Comparison of ENCODE assay signal across 9 mouse cellular contexts in genomic region chr2:172547807-172548586, GRCm38 (mm10). TPM values are rescaled to one million over a fixed set of nuclear protein-coding genes. Genes with fewer than 3 reads are reported as not detected.
DNase-seq lines count a peak whose midpoint lies in the region; ATAC-seq lines count a peak whose summit lies in the region.
"Had no signal": no experiment of that assay in that cellular context is flagged by ENCODE, and none has a peak within 500 bp of the region (broad histone marks: within the 10 kb centered on the region; RNA-seq: fewer than 3 reads in every experiment).

No protein-coding gene starts in this region.

- H3K4me2 ChIP-seq in heart, embryonic 12.5 days: peak overlapping the region; percentile 45
- 0 out of 2 replicates have a peak overlapping the region, but pooled peaks have one; percentile 7 for H3K4me2 ChIP-seq in midbrain, embryonic 11.5 days
- no peak overlapping the region for H3K4me2 ChIP-seq in midbrain, embryonic 16.5 days (ENCODE audit: low read length)
- H3K4me2 ChIP-seq in forebrain, embryonic 16.5 days (ENCODE audit: low read length): peak overlapping the region; percentile 38
- H3K4me2 ChIP-seq in stomach, embryonic 16.5 days (ENCODE audit: low read depth, low read length): peak overlapping the region; percentile 39

- no peak overlapping the region for H3K9ac ChIP-seq in heart, embryonic 12.5 days
- H3K9ac ChIP-seq in midbrain, embryonic 11.5 days (ENCODE audit: low read length): no peak overlapping the region
- no peak overlapping the region for H3K9ac ChIP-seq in midbrain, embryonic 16.5 days (ENCODE audit: low read depth, low read length)
- H3K9ac ChIP-seq in forebrain, embryonic 16.5 days (replicated peaks; ENCODE audit: low read depth, low read length): no peak overlapping the region
- H3K9ac ChIP-seq in stomach, embryonic 16.5 days (ENCODE audit: low read length): no peak overlapping the region

- WGBS in heart, embryonic 12.5 days: 2% methylated on average over 27 of the region's 27 CpGs
- WGBS in midbrain, embryonic 11.5 days: 1% methylated on average over 27 of the region's 27 CpGs
- 1% methylated on average over 25 of the region's 27 CpGs for WGBS in midbrain, embryonic 16.5 days
- 9% methylated on average over 27 of the region's 27 CpGs for WGBS in forebrain, embryonic 16.5 days
- 6% methylated on average over 27 of the region's 27 CpGs for WGBS in stomach, embryonic 16.5 days

- peaks cover 93% of the 10 kb centered on the region for H3K27me3 ChIP-seq in heart, embryonic 12.5 days (replicated peaks)
- peaks cover 91% of the 10 kb centered on the region for H3K27me3 ChIP-seq in midbrain, embryonic 11.5 days (ENCODE audit: control insufficient read depth, insufficient read depth, low read length)
- H3K27me3 ChIP-seq in midbrain, embryonic 16.5 days (ENCODE audit: control insufficient read depth, insufficient read depth, low read depth, low read length): peaks cover 57% of the 10 kb centered on the region
- H3K27me3 ChIP-seq in forebrain, embryonic 16.5 days (replicated peaks; ENCODE audit: control insufficient read depth, insufficient read depth, low read length): peaks cover 46% of the 10 kb centered on the region
- H3K27me3 ChIP-seq in stomach, embryonic 16.5 days (ENCODE audit: control insufficient read depth, insufficient read depth, low read length): peaks cover 94% of the 10 kb centered on the region

- no peak overlapping the region for H3K27ac ChIP-seq in heart, embryonic 12.5 days (ENCODE audit: poor library complexity, severe bottlenecking)
- H3K27ac ChIP-seq in midbrain, embryonic 11.5 days (ENCODE audit: low read depth, low read length): no peak overlapping the region
- no peak overlapping the region for H3K27ac ChIP-seq in midbrain, embryonic 16.5 days (ENCODE audit: low read length)
- H3K27ac ChIP-seq in forebrain, embryonic 16.5 days (ENCODE audit: low read length): no peak overlapping the region
- no peak overlapping the region for H3K27ac ChIP-seq in stomach, embryonic 16.5 days (ENCODE audit: low read length)

- no peak for ATAC-seq in heart, embryonic 12.5 days (ENCODE audit: insufficient number of reproducible peaks, low FRiP score)
- no peak for ATAC-seq in midbrain, embryonic 11.5 days (ENCODE audit: low FRiP score)
- ATAC-seq in midbrain, embryonic 16.5 days: no peak
- no peak for ATAC-seq in forebrain, embryonic 16.5 days
- no peak for ATAC-seq in stomach, embryonic 16.5 days (ENCODE audit: insufficient read depth, low FRiP score)

- H3K4me1 ChIP-seq in heart, embryonic 12.5 days (replicated peaks): peaks cover 44% of the 10 kb centered on the region
- peaks cover 33% of the 10 kb centered on the region for H3K4me1 ChIP-seq in midbrain, embryonic 11.5 days (ENCODE audit: control insufficient read depth, insufficient read depth, low read length)
- peaks cover 4% of the 10 kb centered on the region; the same call in 1 of the 2 replicates for H3K4me1 ChIP-seq in midbrain, embryonic 16.5 days (ENCODE audit: control insufficient read depth, insufficient read depth, low read length)
- peaks cover 50% of the 10 kb centered on the region for H3K4me1 ChIP-seq in forebrain, embryonic 16.5 days (replicated peaks; ENCODE audit: control insufficient read depth, insufficient read depth, low read length)
- H3K4me1 ChIP-seq in stomach, embryonic 16.5 days (ENCODE audit: control insufficient read depth, insufficient read depth, low read length): peaks cover 8% of the 10 kb centered on the region; the same call in 1 of the 2 replicates

- H3K36me3 ChIP-seq in heart, embryonic 12.5 days: no peaks in the 10 kb centered on the region
- no peaks in the 10 kb centered on the region for H3K36me3 ChIP-seq in midbrain, embryonic 11.5 days (ENCODE audit: control insufficient read depth, insufficient read depth, low read length)
- H3K36me3 ChIP-seq in midbrain, embryonic 16.5 days (ENCODE audit: control insufficient read depth, insufficient read depth, low read length): no peaks in the 10 kb centered on the region
- H3K36me3 ChIP-seq in forebrain, embryonic 16.5 days (ENCODE audit: control insufficient read depth, insufficient read depth): no peaks in the 10 kb centered on the region
- no peaks in the 10 kb centered on the region for H3K36me3 ChIP-seq in stomach, embryonic 16.5 days (ENCODE audit: control insufficient read depth, insufficient read depth, low read length)

- H3K4me3 ChIP-seq in heart, embryonic 12.5 days: peak overlapping the region; percentile 21
- H3K4me3 ChIP-seq in midbrain, embryonic 11.5 days (ENCODE audit: low read depth, low read length): no peak overlapping the region
- no peak overlapping the region for H3K4me3 ChIP-seq in midbrain, embryonic 16.5 days (ENCODE audit: low read depth, low read length)
- H3K4me3 ChIP-seq in forebrain, embryonic 16.5 days (replicated peaks; ENCODE audit: low read length): peak overlapping the region; percentile 11; the same call in 1 of the 2 replicates
- peak overlapping the region; percentile 20; the same call in 1 of the 2 replicates for H3K4me3 ChIP-seq in stomach, embryonic 16.5 days (replicated peaks; ENCODE audit: low read length)

- DNase-seq in heart, adult 11 months: no peak
- DNase-seq in midbrain, embryonic 11.5 days (ENCODE audit: low spot score, missing footprints): peak; percentile 94
- no peak for DNase-seq in frontal cortex, postnatal 10 days (ENCODE audit: low spot score in 2 of 2)
- DNase-seq in spleen, adult 18-20 months: no peak

- H3K9me3 ChIP-seq in heart, embryonic 12.5 days (replicated peaks): no peaks in the 10 kb centered on the region
- no peaks in the 10 kb centered on the region for H3K9me3 ChIP-seq in midbrain, embryonic 11.5 days (ENCODE audit: control insufficient read depth, low read length)
- H3K9me3 ChIP-seq in midbrain, embryonic 16.5 days (replicated peaks; ENCODE audit: control insufficient read depth, low read length, poor library complexity, severe bottlenecking): no peaks in the 10 kb centered on the region
- H3K9me3 ChIP-seq in forebrain, embryonic 16.5 days (ENCODE audit: control insufficient read depth, low read length): no peaks in the 10 kb centered on the region
- H3K9me3 ChIP-seq in stomach, embryonic 16.5 days (replicated peaks; ENCODE audit: control insufficient read depth, low read length): no peaks in the 10 kb centered on the region

RNA-seq across cellular contexts. Expression of gene Tfap2c, which starts 1.4 kb away (rescaled TPM):
- 0.10 TPM in 1 of 2 replicates, not detected in the other for polyA plus RNA-seq in heart, embryonic 12.5 days (2016; fragmentation: Nextera tagmentation; extraction: Ambion mirVana)
- 2.8 and 4.5 TPM in 2 replicates for polyA plus RNA-seq in midbrain, embryonic 11.5 days (2014; fragmentation: Nextera tagmentation; extraction: Ambion mirVana)
- 0.20 and 0.25 TPM in 2 replicates for polyA plus RNA-seq in midbrain, embryonic 16.5 days (2015; fragmentation: Nextera tagmentation; extraction: Ambion mirVana)
- 22.3 and 28.5 TPM in 2 replicates for polyA plus RNA-seq in forebrain, embryonic 16.5 days (2015; fragmentation: Nextera tagmentation; extraction: Ambion mirVana)
- polyA plus RNA-seq in stomach, embryonic 16.5 days (2015; fragmentation: Nextera tagmentation; extraction: Ambion mirVana): 7.6 and 8.4 TPM in 2 replicates
- polyA plus RNA-seq: adrenal gland, adult 2 months had no signal

Comparison
In these comparisons a context has a peak if more than half of its experiments do, and no peak if none do; other contexts are left out.
1. H3K4me3 ChIP-seq: peak in heart, embryonic 12.5 days (single experiment), forebrain, embryonic 16.5 days (single experiment) and stomach, embryonic 16.5 days (single experiment); none in midbrain, embryonic 11.5 days (single experiment) and midbrain, embryonic 16.5 days (single experiment).